Mouse (Mus musculus) neural tube, embryonic 13.5 days (tissue): Measurements from ENCODE around the gene Exosc8. TPM values are rescaled to one million over a fixed set of nuclear protein-coding genes. Genes with fewer than 3 reads are reported as not detected.

Experiments
- ATAC-seq: fragments of 200-750 bp; cut with Nextera tagmentation; 2 replicates; pipeline ENCODE4 v1.8.0; 2017; ENCODE audit warnings: low read depth, mild to moderate bottlenecking, moderate TSS enrichment, moderate library complexity
- H3K27ac ChIP-seq: fragments of 300-500 bp; sonication (generic); replicated peaks from 2 replicates; pipeline ENCODE4 v1.5.1; 2015; ENCODE audit warnings: moderate library complexity, mild to moderate bottlenecking, inconsistent platforms
- H3K27me3 ChIP-seq: fragments of 300-500 bp; sonication (generic); 2 replicates; pipeline ENCODE4 v1.6.1; 2015; ENCODE audit warnings: mild to moderate bottlenecking, inconsistent platforms
- H3K36me3 ChIP-seq: fragments of 300-500 bp; sonication (generic); 2 replicates; pipeline ENCODE4 v1.6.1; 2015; ENCODE audit warnings: mild to moderate bottlenecking, inconsistent platforms
- H3K4me1 ChIP-seq: fragments of 300-500 bp; sonication (generic); replicated peaks from 2 replicates; pipeline ENCODE4 v1.6.1; 2015; ENCODE audit warnings: inconsistent platforms
- H3K4me2 ChIP-seq: fragments of 300-500 bp; sonication (generic); 2 replicates; pipeline ENCODE4 v1.6.1; 2015; ENCODE audit warnings: inconsistent platforms, mild to moderate bottlenecking, moderate library complexity
- H3K4me3 ChIP-seq: fragments of 300-500 bp; sonication (generic); 2 replicates; pipeline ENCODE4 v1.5.1; 2015; ENCODE audit warnings: mild to moderate bottlenecking, inconsistent platforms
- H3K9ac ChIP-seq: fragments of 300-500 bp; sonication (generic); 2 replicates; pipeline ENCODE4 v1.6.1; 2015; ENCODE audit warnings: moderate library complexity, mild to moderate bottlenecking, inconsistent platforms
- H3K9me3 ChIP-seq: fragments of 300-500 bp; sonication (generic); 2 replicates; pipeline ENCODE4 v1.6.1; 2016; ENCODE audit warnings: inconsistent platforms
- WGBS: fragments of 180-500 bp; shearing (Covaris S2); methylation state at CpG from one replicate; pipeline ENCODE4 v1.1.7; 2015; 5-methylcytosine and 5-hydroxymethylcytosine counted together
- polyA plus RNA-seq: library from polyadenylated mRNA; unstranded; fragments of >200 nt; fragmentation: Nextera tagmentation; extraction: Ambion mirVana; gene quantifications from 2 replicates; pipeline ENCODE4 v1.2.1, GENCODE M21; 2015

Exosc8 gene
- polyA plus RNA-seq, 1 experiment from 2014 or later, result 69.9 TPM

DNA sequence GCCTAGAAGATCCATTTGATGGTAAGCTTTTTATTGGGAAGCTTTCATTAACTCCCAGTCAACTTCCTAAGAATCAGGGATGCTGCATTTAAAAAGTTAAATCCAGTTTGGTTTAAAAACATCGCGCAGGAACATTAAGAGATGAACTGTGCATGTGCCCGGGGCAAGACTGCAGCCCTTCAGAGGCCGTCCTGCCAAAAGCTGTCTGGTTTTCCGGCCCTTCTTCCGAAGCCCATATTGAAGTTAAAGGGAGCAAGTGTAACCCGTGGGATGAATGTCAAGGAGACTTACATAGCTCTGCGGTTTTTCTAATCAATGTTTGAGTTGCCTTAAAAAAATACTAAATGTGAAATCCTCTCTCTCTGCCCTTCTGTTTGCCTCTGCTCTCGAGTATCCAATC lies 24.0 kb upstream of the Exosc8 start:
- Histone ChIP-seq H3K9ac (no peak overlapping the region), H3K4me2 (no peak overlapping the region), H3K36me3 (no peaks in the 10 kb centered on the region), H3K4me1 (peaks cover 26% of the 10 kb centered on the region), H3K27me3 (peaks cover 11% of the 10 kb centered on the region), H3K9me3 (no peaks in the 10 kb centered on the region), H3K4me3 (no peak overlapping the region), H3K27ac (no peak overlapping the region)
- WGBS, result 80% methylated on average over 9 of the region's 9 CpGs
- ATAC-seq, result no peak

DNA sequence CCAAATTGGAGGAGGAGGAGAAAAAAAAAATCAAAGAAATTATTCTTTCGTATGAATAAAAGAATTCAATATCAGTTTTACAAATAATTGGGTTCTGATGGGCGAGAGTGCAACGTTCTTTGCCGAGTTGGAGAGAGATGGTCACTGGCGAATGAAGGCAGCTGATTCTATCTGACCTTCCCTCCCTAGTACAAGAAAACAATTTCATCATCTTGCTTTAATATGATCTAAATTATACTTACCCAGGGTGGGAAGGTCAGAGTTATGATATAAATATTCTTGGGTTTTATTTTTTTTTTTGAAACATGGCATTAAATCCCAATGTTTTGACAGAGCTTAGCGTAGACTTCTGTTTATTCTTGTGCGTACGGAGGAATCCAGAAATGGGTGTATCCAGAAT lies 22.3 kb upstream of the Exosc8 start:
- no peaks in the 10 kb centered on the region for H3K9me3 ChIP-seq
- no peak overlapping the region for H3K4me3 ChIP-seq
- ATAC-seq, result no peak
- H3K27me3 ChIP-seq, result peaks cover 11% of the 10 kb centered on the region
- no peak overlapping the region for H3K27ac ChIP-seq
- no peak overlapping the region for H3K9ac ChIP-seq
- H3K4me2 ChIP-seq, result no peak overlapping the region
- 91% methylated on average over 8 of the region's 8 CpGs for WGBS
- 0 out of 2 replicates have a peak, but pooled peaks cover under 1% of the 10 kb centered on the region for H3K36me3 ChIP-seq
- H3K4me1 ChIP-seq, result peaks cover 26% of the 10 kb centered on the region

DNA sequence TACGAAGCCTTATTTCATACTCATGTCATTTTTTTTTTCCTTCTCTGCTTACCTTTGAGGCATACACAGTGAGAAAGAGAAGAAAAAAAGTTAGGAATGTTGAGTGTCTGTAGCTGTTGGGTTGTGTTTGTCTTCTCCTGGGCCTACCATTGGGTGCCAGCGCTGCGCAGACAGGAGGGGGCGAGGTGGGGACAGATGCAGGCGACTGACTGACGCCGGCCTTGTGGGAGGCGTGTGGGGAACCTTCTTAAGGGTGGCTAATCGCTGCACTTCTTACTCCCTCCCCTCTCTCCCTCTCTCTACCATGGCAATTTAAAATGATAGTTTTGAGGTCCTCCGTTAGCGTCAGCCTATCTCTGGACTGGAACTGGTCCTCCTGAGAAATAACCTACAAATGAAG lies 20.9 kb upstream of the Exosc8 start:
- peak overlapping the region; percentile 68 for H3K4me3 ChIP-seq
- peak overlapping the region; percentile 100 for H3K4me2 ChIP-seq
- peak overlapping the region; percentile 83 for H3K9ac ChIP-seq
- 1% methylated on average over 11 of the region's 11 CpGs for WGBS
- no peak overlapping the region for H3K27ac ChIP-seq
- H3K9me3 ChIP-seq, result no peaks in the 10 kb centered on the region
- peak; percentile 4; the same call in 1 of the 2 replicates for ATAC-seq
- H3K36me3 ChIP-seq, result peaks cover 12% of the 10 kb centered on the region
- H3K27me3 ChIP-seq, result peaks cover 11% of the 10 kb centered on the region
- H3K4me1 ChIP-seq, result peaks cover 26% of the 10 kb centered on the region

DNA sequence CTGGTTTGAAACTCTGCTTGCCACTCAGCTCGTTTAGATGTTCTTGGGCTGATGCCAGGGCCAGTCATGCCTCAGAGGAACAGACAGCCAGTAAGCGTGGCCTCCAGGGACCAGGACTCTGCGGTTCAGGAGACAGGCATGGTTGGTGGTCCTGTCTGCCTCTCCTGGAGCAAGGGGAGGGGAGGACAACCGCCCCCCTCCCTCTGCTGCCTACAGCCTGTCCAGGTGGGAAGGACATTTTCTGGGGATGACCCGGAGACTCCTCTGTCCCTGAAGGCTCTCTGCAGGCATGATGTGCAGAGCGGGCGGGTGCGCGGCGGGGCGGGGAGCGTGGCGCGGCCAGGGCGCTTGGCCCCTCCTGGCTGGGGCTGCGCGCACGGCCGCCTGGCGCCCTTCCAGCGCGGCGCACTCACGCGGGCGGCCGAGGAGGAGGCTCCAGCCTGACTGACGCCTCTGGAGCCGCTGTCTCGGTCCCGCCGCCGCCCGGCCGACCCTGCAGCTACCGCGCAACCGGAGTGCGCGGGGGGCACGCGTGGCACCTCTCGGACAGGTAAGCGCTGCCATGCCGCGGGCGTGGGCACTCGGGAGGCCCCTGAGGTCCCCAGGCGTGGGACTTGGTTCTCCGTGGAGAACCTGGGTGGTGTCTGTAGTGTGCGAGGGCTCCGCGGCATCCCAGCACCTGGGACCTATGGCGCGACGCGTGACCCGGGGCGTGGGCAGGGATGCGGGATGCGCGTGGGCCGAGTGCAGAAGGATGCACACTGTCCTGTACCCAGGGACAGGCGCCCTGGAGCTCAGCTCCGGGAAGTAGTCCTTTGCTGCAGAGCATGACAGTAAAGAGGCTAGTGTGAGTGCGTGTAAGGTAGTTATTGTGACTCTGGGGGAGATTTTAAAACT lies 20.2 kb upstream of the Exosc8 start, which contains the start of gene Smad9:
Smad9 (plus strand) TSS at position 438 of the 897 bp plus-strand sequence.
- peak within 1 kb of the TSS; percentile 63 for H3K27ac ChIP-seq
- peak within 1 kb of the TSS; percentile 83 for H3K9ac ChIP-seq
- ATAC-seq, result peak; percentile 90
- H3K4me3 ChIP-seq, result peak within 1 kb of the TSS; percentile 68
- peaks cover 11% of the 10 kb centered on the region for H3K27me3 ChIP-seq
- no peaks in the 10 kb centered on the region for H3K9me3 ChIP-seq
- H3K36me3 ChIP-seq, result peaks cover 19% of the 10 kb centered on the region
- H3K4me1 ChIP-seq, result peaks cover 22% of the 10 kb centered on the region
- WGBS, result under 1% methylated on average over 65 of the region's 66 CpGs
- peak within 1 kb of the TSS; percentile 100 for H3K4me2 ChIP-seq

DNA sequence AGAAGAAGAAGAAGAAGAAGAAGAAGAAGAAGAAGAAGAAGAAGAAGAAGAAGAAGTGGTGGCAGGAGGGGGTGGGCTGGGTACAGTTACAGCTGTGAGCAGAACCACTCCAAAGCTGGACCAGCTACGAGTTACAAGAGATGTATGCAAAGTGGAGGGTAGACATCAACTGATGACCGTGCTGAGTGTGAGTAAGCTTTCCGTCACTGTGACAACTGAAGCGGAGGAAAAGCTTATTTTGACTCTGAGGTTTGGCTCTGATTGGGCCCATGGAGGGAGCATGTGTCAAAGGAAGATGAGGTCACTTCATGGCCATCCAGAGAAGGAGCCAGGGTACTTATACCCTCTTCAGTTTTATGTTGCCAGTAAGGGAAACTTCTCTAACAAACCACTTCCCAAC lies 18.2 kb upstream of the Exosc8 start:
- Histone ChIP-seq H3K27ac (no peak overlapping the region), H3K9ac (no peak overlapping the region), H3K9me3 (no peaks in the 10 kb centered on the region), H3K4me2 (no peak overlapping the region), H3K27me3 (peaks cover 11% of the 10 kb centered on the region), H3K36me3 (peaks cover 39% of the 10 kb centered on the region), H3K4me1 (peaks cover 22% of the 10 kb centered on the region), H3K4me3 (no peak overlapping the region)
- 78% methylated on average over 4 of the region's 4 CpGs for WGBS
- ATAC-seq, result no peak

DNA sequence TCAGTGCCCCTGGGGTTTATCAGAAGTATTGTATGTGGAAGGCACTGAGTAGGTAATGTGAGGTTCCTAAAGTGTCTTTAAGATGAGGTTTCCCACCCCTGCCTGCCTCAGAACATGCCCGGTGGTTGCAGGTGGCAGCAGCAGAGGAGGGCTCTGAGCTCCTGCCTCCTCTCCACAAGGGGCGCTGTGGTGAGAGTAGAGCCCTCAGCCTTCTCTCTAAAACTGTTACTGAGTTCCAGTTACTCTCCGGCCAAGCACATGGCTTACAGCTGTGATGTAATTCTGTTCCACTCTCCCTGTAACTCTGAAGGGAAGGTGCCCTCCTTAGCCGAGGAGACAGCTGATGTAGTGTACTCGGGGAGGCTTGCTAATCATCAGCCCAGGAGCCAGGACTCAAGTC lies 10.6 kb upstream of the Exosc8 start:
- Histone ChIP-seq H3K4me1 (no peaks in the 10 kb centered on the region), H3K9me3 (no peaks in the 10 kb centered on the region), H3K27ac (no peak overlapping the region), H3K4me2 (no peak overlapping the region), H3K27me3 (no peaks in the 10 kb centered on the region), H3K9ac (no peak overlapping the region), H3K36me3 (peaks cover 100% of the 10 kb centered on the region), H3K4me3 (no peak overlapping the region)
- WGBS, result 61% methylated on average over 5 of the region's 5 CpGs
- no peak for ATAC-seq

DNA sequence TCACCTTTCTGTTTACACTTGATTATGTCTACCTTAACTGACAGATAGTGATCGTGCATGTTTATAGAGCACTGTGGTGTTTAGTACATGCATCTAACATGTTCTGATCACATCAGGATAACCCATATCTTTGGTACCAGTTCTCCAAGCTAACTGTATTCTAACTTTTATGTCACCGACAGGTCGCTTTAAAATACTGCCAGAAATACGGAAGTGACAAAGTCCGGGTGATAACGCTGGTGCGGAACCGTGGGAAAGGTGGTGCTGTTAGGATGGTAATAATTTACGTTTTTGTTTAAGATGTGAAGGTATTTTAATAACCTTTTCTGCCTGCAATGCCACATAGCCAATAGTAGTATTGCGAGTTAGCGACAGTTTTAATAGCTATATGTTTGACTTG lies 6.8 kb upstream of the Exosc8 start:
- Histone ChIP-seq H3K27me3 (no peaks in the 10 kb centered on the region), H3K4me2 (no peak overlapping the region), H3K36me3 (peaks cover 78% of the 10 kb centered on the region), H3K4me1 (no peaks in the 10 kb centered on the region), H3K4me3 (no peak overlapping the region), H3K27ac (no peak overlapping the region), H3K9ac (no peak overlapping the region), H3K9me3 (no peaks in the 10 kb centered on the region)
- WGBS, result 98% methylated on average over 11 of the region's 11 CpGs
- ATAC-seq, result no peak

DNA sequence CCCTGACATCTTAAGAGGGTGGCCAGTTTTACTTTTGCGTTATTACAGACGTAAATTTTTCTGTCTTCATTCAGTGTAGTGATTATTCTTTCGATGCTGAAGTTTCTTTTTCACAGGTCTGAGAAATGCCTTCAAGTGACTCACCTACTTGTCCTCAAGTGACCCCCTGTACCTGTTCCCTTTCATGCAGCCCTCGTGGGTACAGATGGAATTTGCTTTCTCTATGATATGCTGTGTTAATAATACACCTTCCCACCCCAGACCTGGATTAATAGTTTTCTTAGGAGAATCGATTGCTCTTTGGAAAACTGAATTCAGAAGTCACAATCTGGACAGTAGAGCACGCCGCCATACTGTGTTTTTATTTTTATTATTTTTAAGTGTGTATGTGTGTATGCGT lies 2.1 kb upstream of the Exosc8 start:
- Histone ChIP-seq H3K36me3 (peaks cover 39% of the 10 kb centered on the region), H3K4me1 (peaks cover 20% of the 10 kb centered on the region), H3K27ac (no peak overlapping the region), H3K27me3 (no peaks in the 10 kb centered on the region), H3K9ac (no peak overlapping the region), H3K4me2 (no peak overlapping the region), H3K4me3 (no peak overlapping the region), H3K9me3 (no peaks in the 10 kb centered on the region)
- ATAC-seq, result no peak
- 95% methylated on average over 8 of the region's 8 CpGs for WGBS

DNA sequence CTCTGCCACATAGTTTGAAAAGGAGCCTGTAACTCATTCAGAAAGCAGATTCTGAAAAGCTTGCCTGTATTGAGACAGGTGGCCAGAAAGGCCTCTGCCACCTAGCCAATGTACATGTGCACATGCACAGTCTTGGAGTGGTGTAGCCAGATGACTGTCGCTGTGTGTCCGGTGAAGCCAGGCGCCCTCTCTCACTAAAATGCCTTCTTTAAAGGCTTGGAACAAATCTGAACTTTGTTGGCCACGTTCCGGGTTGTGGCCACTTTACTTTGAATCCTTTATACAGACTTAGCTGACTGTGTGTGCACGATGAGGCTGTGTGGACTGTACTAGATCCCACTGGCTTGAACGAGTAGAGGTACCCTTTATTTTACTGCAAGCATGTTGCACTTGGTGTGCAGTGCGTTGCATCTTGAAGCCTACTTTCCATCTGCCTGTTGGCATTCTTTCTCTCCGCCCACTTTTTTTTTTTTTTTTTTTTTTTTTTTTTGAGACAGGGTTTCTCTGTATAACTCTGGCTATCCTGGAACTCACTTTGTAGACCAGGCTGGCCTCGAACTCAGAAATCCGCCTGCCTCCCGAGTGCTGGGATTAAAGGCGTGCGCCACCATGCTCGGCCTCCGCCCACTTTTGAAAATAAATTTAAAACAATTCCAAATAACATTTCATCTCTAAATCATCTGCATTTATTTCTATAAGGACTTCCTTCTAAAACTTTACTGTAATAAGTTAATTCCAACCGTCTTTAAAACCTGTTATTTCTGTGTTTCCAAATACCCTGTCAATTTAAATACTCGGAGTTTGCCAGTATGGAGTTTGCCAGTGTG lies 1.1 kb upstream of the Exosc8 start:
- peak overlapping the region; percentile 97 for H3K9ac ChIP-seq
- WGBS, result 57% methylated on average over 18 of the region's 18 CpGs
- peak overlapping the region; percentile 82 for H3K4me3 ChIP-seq
- peak overlapping the region; percentile 89 for H3K4me2 ChIP-seq
- peak overlapping the region; percentile 99 for H3K27ac ChIP-seq
- no peak for ATAC-seq
- no peaks in the 10 kb centered on the region for H3K9me3 ChIP-seq
- H3K27me3 ChIP-seq, result no peaks in the 10 kb centered on the region
- peaks cover 20% of the 10 kb centered on the region for H3K4me1 ChIP-seq
- H3K36me3 ChIP-seq, result peaks cover 37% of the 10 kb centered on the region

DNA sequence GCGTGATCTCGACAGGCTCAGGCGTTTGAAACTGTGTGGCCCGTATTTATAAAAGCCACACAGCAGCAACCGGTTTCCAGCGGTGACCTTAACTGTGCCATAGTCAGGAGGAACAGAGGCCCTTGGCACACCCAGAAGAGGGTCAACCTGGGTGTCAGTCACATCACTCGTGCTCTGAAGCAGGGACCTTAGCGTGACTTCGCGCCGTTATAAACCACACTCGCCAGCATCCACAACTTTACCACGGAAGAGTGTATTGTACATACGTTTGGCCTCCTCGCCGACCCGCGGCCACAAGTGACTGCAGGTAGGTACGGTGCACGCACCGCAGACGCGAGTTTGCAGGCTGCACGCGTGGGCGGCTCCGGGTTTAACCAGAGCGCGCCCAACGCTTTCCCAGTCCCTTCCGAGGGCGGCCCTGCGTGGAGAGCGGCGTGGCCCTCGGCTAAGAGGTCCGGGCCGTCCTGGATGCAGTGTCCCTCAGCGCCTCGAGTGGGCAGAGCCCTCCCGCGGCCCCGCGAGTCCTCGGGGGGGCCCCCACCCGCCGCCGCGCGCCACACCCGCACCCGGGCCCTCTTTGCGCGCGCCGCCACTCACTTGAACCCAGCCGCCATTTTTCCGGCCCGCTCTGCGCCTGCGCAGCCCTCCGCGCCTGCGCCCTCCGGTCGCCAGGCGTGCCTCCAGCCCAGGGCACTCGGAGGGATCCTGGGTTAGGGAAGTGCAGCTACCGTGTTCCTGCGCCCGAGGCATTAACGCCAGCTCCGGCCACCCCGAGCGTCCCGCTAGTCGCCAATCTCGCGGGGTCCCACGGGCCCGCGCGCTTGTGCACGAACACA lies 564 bp downstream of the Exosc8 start:
- peak overlapping the region; percentile 97 for H3K9ac ChIP-seq
- no peaks in the 10 kb centered on the region for H3K27me3 ChIP-seq
- peak overlapping the region; percentile 82 for H3K4me3 ChIP-seq
- under 1% methylated on average over 84 of the region's 84 CpGs for WGBS
- H3K27ac ChIP-seq, result peak overlapping the region; percentile 99
- H3K4me2 ChIP-seq, result peak overlapping the region; percentile 89
- H3K36me3 ChIP-seq, result peaks cover 38% of the 10 kb centered on the region
- peaks cover 20% of the 10 kb centered on the region for H3K4me1 ChIP-seq
- H3K9me3 ChIP-seq, result no peaks in the 10 kb centered on the region
- ATAC-seq, result peak; percentile 96

DNA sequence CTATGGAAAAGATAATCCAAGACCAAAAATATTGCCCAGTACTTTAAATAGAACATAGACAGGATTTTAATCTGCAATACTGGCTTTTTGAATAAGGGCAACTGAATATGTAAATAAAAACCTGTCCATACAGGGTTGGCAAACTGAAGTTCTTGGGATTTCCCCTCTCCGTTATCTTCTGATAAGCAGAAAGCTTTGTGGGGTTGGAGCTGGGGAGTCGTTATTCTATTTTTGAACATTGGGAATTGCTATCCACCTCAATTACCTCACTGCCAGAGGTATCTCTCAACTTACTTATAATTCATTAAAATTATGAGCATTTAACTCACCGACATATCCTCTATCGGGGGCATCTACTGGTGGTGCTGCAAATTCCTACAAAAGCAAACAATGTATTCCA lies 2.8 kb downstream of the Exosc8 start:
- WGBS, result 92% methylated on average over 4 of the region's 4 CpGs
- no peaks in the 10 kb centered on the region for H3K9me3 ChIP-seq
- H3K36me3 ChIP-seq, result peaks cover 53% of the 10 kb centered on the region
- H3K4me3 ChIP-seq, result no peak overlapping the region
- peaks cover 20% of the 10 kb centered on the region for H3K4me1 ChIP-seq
- H3K9ac ChIP-seq, result no peak overlapping the region
- no peak for ATAC-seq
- no peak overlapping the region for H3K27ac ChIP-seq
- no peaks in the 10 kb centered on the region for H3K27me3 ChIP-seq
- H3K4me2 ChIP-seq, result no peak overlapping the region
